Mouse (Mus musculus) heart, adult 9 months (tissue): ENCODE data around the gene Gm21983.

ENCODE experiments used
- DNase-seq, 2 experiments: peaks; one replicate each; pipeline ENCODE4 v3.0.0; 2022; ENCODE audit warnings: low spot score in 2 of 2

The Gm21983 gene

GRCm38 (mm10) chr7:27160921-27161320 lies 20.0 kb downstream of the Gm21983 start:
- no peak for DNase-seq

GRCm38 (mm10) chr7:27159882-27160281 lies 21.0 kb downstream of the Gm21983 start:
- DNase-seq: peak; percentile 88 to 92

- DNase-seq: no peak
Measured at GRCm38 (mm10) chr7:27159256-27159655, 21.6 kb downstream of the Gm21983 start.

- no peak for DNase-seq
Measured at GRCm38 (mm10) chr7:27158171-27158570, 22.7 kb downstream of the Gm21983 start.

GRCm38 (mm10) chr7:27156005-27156404 lies 24.9 kb downstream of the Gm21983 start:
- DNase-seq: no peak

GRCm38 (mm10) chr7:27153205-27153764 lies 27.6 kb downstream of the Gm21983 start, which contains the start of gene Cyp2t4:
Gene Cyp2t4, plus strand, starts transcription at chr7:27153714.
- peak in 1 of 2 experiments; percentile 53 for DNase-seq

- no peak for DNase-seq
Measured at GRCm38 (mm10) chr7:27136410-27136996, 44.4 kb downstream of the Gm21983 start.

GRCm38 (mm10) chr7:27133757-27134156 lies 47.1 kb downstream of the Gm21983 start:
- no peak for DNase-seq

- DNase-seq: no peak
Measured at GRCm38 (mm10) chr7:27133156-27133555, 47.7 kb downstream of the Gm21983 start.

- DNase-seq: peak in 1 of 2 experiments; percentile 25
Measured at GRCm38 (mm10) chr7:27132588-27132987, 48.3 kb downstream of the Gm21983 start.

- no peak for DNase-seq
Measured at GRCm38 (mm10) chr7:27131387-27131786, 49.5 kb downstream of the Gm21983 start.

- DNase-seq: no peak
Measured at GRCm38 (mm10) chr7:27130521-27131370, 50.1 kb downstream of the Gm21983 start.

- no peak for DNase-seq
Measured at GRCm38 (mm10) chr7:27129811-27130210, 51.1 kb downstream of the Gm21983 start.

- no peak for DNase-seq
Measured at GRCm38 (mm10) chr7:27128946-27129345, 51.9 kb downstream of the Gm21983 start.

GRCm38 (mm10) chr7:27128162-27128561 lies 52.7 kb downstream of the Gm21983 start:
- DNase-seq: no peak

- no peak for DNase-seq
Measured at GRCm38 (mm10) chr7:27124969-27125368, 55.9 kb downstream of the Gm21983 start.

GRCm38 (mm10) chr7:27124305-27124832 lies 56.5 kb downstream of the Gm21983 start:
- no peak for DNase-seq

GRCm38 (mm10) chr7:27119676-27120075 lies 61.2 kb downstream of the Gm21983 start, which contains the start of gene Cyp2f2:
Gene Cyp2f2, plus strand, starts transcription at chr7:27119909.
- DNase-seq: no peak
